Mouse (Mus musculus) retina, adult 2 months (tissue): ENCODE results near the gene Rab27a.
"Not testable (repeated sequence)": the region's sequence is repeated elsewhere in the genome, so short reads cannot be mapped to it uniquely, and the experiment has no call there.

Source experiments
- DNase-seq: peaks from one replicate; pipeline ENCODE4 v3.0.0-alpha.2; 2012; ENCODE audit warnings: low read depth, low spot score

Rab27a gene

GRCm38 (mm10) chr9:73090121-73090520 lies 45.5 kb downstream of the Rab27a start:
- DNase-seq, result no peak

- DNase-seq, result peak; percentile 52
These were observed 47.1 kb downstream of the Rab27a start for GRCm38 (mm10) chr9:73091747-73092146.

DNA sequence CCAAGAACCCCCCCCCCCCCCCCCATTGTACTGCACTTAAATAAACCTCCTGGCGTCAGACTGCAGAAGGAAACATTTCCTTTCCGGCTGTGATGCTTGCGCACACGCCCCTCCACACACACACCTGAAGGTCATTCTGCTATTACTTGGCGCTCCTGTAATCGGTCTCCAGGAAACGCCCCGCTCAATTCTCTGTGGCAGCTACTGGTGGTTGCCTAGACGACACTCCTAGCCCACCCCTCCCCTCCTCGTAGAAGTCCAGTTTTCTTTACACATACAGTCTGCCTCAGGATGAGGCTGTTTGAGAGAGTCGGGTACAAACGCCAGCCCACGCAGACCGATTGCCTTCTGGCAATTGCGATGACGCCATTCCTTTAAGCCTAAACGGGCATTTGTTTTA lies 49.9 kb downstream of the Rab27a start:
- DNase-seq, result no peak

DNA sequence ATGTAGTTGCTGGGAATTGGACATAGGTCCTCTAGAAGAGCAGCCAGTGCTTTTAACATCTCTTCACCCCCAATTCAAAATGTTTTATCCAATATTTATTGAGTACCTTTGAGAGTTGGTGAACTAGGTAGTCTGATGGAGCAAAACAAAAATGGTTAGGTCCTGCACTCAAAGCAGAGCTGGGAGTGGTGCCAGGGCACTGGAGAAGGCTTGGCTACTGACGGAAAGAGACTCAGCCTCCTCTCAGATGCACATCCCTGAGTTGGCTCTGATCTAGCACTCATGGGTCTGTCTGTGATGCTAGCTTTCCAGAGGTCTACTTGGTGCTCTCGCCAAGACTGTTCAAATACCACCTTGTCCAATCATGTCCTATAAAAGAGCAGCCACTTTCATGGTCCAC lies 53.2 kb downstream of the Rab27a start:
- DNase-seq, result no peak

- no peak for DNase-seq
These were observed 56.9 kb downstream of the Rab27a start, which contains the start of gene Khdc3 for GRCm38 (mm10) chr9:73101536-73101935. Gene Khdc3, plus strand, starts transcription at chr9:73101836.

DNA sequence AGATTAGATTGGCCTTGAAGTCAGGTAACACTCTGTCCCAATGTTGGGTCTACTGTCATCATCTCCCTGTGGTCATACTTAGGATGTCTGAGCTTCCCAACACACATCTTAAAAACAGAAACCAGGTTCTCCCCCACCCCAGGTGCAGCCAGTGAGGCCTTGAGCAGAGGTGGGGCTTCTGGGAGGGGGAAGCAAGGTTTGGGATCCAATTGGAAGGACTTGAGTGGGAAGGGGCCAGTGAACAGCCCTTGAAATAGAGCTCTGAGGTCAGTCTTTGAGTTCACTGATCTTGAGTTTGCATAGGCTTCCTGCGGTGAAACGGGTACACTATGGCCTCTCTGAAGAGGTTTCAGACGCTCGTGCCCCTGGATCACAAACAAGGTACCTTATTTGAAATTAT lies 57.5 kb downstream of the Rab27a start, which contains the start of gene Gm20509:
Gene Gm20509 (plus strand): TSS at position 290 of the 400 bp plus-strand sequence.
- no peak for DNase-seq

GRCm38 (mm10) chr9:73103159-73103879 lies 58.7 kb downstream of the Rab27a start:
- no peak for DNase-seq

- no peak for DNase-seq
These were observed 59.2 kb downstream of the Rab27a start for GRCm38 (mm10) chr9:73103880-73104198.

- DNase-seq, result no peak
These were observed 60.5 kb downstream of the Rab27a start for GRCm38 (mm10) chr9:73105141-73105540.

- DNase-seq, result no peak
These were observed 61.1 kb downstream of the Rab27a start for GRCm38 (mm10) chr9:73105771-73106170.

DNA sequence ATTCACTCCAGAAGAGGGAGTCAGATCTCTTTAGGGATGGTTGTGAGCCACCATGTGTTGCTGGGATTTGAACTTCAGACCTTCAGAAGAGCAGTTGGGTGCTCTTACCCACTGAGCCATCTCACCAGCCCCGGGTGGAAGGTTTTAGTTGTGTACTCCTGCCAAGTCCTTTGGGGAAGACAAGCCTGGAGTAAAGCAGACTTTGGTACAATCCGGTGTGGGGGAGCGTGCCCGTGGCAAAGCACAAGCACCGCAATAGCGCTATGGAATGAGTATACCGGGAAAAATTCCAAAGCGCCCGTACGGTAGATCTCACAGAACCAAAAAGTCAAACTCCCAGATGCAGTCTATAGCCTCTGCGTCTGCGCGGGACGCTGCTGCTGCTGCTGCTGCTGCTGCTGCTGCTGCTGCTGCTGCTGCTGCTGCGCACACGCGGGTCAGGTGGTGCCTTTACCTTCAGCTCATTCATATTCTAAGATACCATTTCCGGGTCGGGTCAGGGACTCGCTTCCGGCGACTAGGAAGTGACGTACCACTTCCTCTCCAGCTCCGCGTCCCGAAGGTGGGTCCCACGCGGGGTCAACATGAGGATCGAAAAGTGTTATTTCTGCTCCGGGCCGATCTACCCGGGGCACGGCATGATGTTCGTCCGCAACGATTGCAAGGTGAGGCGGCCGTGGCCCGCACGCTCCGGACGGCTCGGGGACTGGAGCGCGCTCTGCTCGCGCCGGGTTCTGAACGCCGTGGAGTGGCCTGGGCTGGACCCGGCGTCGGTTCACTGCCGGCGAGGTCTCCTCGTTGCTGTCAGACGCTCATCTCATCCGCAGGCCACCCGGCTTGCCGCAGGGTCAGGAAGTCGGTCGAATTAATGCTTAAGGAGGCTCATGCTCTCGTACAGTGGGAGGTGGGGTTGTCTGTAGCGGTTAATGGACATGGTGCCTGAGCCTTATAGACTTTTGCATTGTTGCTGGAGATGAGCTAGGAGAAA lies 68.6 kb downstream of the Rab27a start, which contains the start of gene Rsl24d1:
Gene Rsl24d1 (plus strand): TSS at position 508 of the 988 bp plus-strand sequence.
- peak; percentile 83 for DNase-seq

- DNase-seq, result not testable (repeated sequence)
These were observed 72.0 kb downstream of the Rab27a start for GRCm38 (mm10) chr9:73116704-73117103.

DNA sequence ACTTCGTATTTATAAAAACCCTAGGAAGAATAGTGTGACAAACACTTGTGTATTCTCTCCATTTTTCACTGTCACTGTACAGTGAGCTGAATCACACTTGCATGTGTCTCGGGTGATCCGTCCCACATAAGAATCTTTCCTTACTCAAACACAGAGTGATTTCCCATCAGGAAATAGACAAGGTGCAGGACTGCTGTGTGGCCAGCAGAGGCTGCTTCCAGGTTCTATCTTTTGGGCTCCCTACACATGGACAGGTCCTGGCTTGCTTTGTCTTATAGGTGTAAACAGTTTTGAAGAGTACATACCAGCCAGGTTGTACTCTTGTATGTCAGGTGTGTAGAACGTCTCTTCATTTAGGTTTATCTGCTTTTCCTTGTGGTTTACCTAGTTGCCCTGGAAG lies 73.4 kb downstream of the Rab27a start:
- no peak for DNase-seq

DNA sequence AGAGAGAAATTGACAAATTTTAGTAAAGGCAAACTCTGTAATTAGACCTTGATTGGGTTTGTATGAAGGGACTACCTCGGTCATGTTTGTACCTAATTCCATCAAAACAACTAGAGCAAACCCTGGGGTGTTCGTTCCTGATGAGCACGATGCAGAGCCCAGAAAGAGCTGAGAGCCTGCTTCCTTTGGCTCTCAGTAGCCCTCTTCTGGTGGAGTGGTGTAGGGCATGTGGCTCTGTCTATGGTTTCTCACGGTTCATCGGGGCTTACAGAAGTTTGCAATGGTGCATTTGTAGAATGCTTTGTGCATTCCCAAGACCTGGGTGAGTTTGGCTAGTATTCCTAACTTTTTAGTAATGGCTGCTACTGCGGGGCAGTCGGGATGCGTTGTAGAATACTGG lies 77.1 kb downstream of the Rab27a start:
- DNase-seq, result no peak

- no peak for DNase-seq
These were observed 80.5 kb downstream of the Rab27a start for GRCm38 (mm10) chr9:73125043-73125570.

- no peak for DNase-seq
These were observed 82.8 kb downstream of the Rab27a start for GRCm38 (mm10) chr9:73127457-73127856.

DNA sequence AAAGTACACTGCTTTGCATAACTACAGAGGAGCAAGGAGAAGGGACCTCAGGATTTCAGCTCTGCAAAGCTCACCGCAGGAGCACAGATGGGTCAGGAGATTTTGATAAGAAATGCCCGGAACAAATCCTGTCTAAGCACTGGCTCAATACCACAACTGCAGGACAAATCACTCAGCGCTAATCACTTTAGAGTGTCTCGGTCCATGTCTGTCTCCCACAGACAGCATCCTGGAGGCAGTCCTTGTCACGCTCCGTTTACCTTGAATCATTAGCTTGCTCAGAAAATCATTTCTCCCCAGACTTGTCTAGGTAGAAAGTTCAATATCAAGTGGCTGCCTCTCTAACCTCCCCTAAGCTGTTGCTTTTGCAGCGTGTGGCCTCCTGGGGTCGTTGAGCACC lies 85.2 kb downstream of the Rab27a start:
- peak; percentile 30 for DNase-seq

GRCm38 (mm10) chr9:73130529-73130928 lies 85.9 kb downstream of the Rab27a start:
- no peak for DNase-seq

DNA sequence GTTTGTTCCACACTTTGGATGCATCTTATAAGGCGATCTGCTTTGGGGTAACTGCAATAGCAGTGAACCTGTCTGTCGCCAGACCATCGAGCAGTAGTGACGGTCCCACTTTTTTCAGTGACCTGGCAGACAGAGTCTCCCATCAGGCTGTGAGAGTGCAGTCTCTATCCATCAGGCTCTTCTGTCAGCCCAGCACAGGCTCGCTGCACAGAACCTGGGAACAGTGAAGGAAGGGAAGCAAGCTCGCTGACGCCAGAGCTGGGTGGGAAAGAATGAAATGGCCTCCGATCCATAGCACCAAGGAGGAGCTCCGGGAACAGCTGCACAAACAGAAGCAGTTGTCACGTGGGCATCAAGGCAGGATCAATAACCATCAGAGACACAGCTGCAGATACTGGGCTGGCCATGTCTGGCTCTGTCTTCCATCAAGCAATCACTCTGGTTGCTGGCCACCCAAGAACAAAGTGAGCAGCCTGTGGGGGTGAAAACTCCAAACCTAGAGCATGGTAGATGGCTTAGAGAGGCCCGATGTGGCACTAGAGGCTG lies 92.8 kb downstream of the Rab27a start:
- DNase-seq, result no peak
